Mouse (Mus musculus): ENCODE data around the gene Asgr1. TPM values are rescaled to one million over a fixed set of nuclear protein-coding genes. Genes with fewer than 3 reads are reported as not detected.

Gene Asgr1
- total and polyA plus RNA-seq, 3 experiments: 0.31 TPM; not detected in 2

- peaks cover 0 to 9% of the 10 kb centered on the region in 2 experiments; a peak in 2 of 4 replicates for H3K4me1 ChIP-seq (ENCODE audit: control insufficient read depth in 1 of 2, insufficient read depth in 2 of 2, low read length in 2 of 2)
- no peaks in the 10 kb centered on the region for H3K9me3 ChIP-seq (replicated peaks; ENCODE audit: insufficient read depth, low read length)
- H3K79me2 ChIP-seq (ENCODE audit: control insufficient read depth, insufficient read depth, low read length, poor library complexity): no peaks in the 10 kb centered on the region
- H3K27me3 ChIP-seq (ENCODE audit: control insufficient read depth in 1 of 2, insufficient read depth in 2 of 2, low read length in 2 of 2): no peaks in the 10 kb centered on the region
- peaks cover 0 to 3% of the 10 kb centered on the region in 2 experiments; a peak in 2 of 4 replicates for H3K36me3 ChIP-seq (ENCODE audit: control insufficient read depth in 1 of 2, insufficient read depth in 2 of 2, low read length in 2 of 2)
- H3K27ac ChIP-seq (ENCODE audit: control insufficient read depth, low read depth, low read length): no peak overlapping the region
- H3K9ac ChIP-seq (ENCODE audit: control insufficient read depth, low read depth, low read length, poor library complexity, severe bottlenecking): no peak overlapping the region
- TF ChIP-seq GATA1 (IDR thresholded peaks at IDR 0.05; ENCODE audit: low read depth, low read length): no peak
- no peak for TF ChIP-seq MAFK (IDR thresholded peaks at IDR 0.05; ENCODE audit: borderline replicate concordance, low read depth, low read length)
- H3K4me3 ChIP-seq (ENCODE audit: control insufficient read depth in 1 of 2, insufficient read depth in 1 of 2, low read depth in 2 of 2, low read length in 2 of 2): no peak overlapping the region
- no peak for DNase-seq (ENCODE audit: low read depth, low spot score)
Measured at GRCm38 (mm10) chr11:70031321-70031670, 22.6 kb upstream of the Asgr1 start.

DNA sequence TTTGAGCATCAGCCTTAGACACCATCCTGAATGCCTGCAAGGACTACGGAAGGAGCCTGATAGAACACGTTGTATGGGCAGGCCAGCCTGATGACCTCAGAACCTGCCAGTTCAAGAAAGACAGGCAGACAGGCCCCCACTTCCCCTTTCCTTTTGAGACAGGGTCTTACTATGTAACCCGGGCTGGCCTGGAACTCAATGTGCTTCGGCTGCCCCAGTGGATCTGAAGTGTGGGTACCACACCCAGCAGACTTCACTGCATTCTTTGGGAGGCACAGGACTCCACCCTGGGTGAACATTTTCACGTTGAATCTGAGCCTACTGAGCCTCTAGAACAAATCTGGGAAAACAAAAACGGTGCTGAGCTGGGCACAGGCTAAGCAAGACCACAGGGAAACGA, 15.7 kb upstream of the Asgr1 start:
- Histone ChIP-seq H3K9ac (ENCODE audit: control insufficient read depth, low read depth, low read length, poor library complexity, severe bottlenecking) (no peak overlapping the region), H3K4me3 (ENCODE audit: control insufficient read depth in 1 of 2, insufficient read depth in 1 of 2, low read depth in 2 of 2, low read length in 2 of 2) (no peak overlapping the region), H3K79me2 (ENCODE audit: control insufficient read depth, insufficient read depth, low read length, poor library complexity) (no peaks in the 10 kb centered on the region), H3K36me3 (ENCODE audit: control insufficient read depth in 1 of 2, insufficient read depth in 2 of 2, low read length in 2 of 2) (no peaks in the 10 kb centered on the region), H3K27me3 (ENCODE audit: control insufficient read depth in 1 of 2, insufficient read depth in 2 of 2, low read length in 2 of 2) (no peaks in the 10 kb centered on the region), H3K9me3 (replicated peaks; ENCODE audit: insufficient read depth, low read length) (no peaks in the 10 kb centered on the region), H3K4me1 (ENCODE audit: control insufficient read depth in 1 of 2, insufficient read depth in 2 of 2, low read length in 2 of 2) (no peaks in the 10 kb centered on the region), H3K27ac (ENCODE audit: control insufficient read depth, low read depth, low read length) (no peak overlapping the region)
- TF ChIP-seq MAFK (IDR thresholded peaks at IDR 0.05; ENCODE audit: borderline replicate concordance, low read depth, low read length): no peak
- TF ChIP-seq BHLHE40 (IDR thresholded peaks at IDR 0.05; ENCODE audit: borderline replicate concordance, low read depth, low read length): no peak
- no peak for TF ChIP-seq E2F4 (IDR thresholded peaks at IDR 0.05; ENCODE audit: borderline replicate concordance, low read depth, low read length)
- TF ChIP-seq POLR2AphosphoS2 (IDR thresholded peaks at IDR 0.05; ENCODE audit: low read length): no peak
- no peak for TF ChIP-seq HCFC1 (IDR thresholded peaks at IDR 0.05; ENCODE audit: low read depth, low read length)
- TF ChIP-seq TBP (IDR thresholded peaks at IDR 0.05; ENCODE audit: low read depth, low read length): no peak
- TF ChIP-seq USF2 (IDR thresholded peaks at IDR 0.05; ENCODE audit: borderline replicate concordance in 1 of 2, insufficient read depth in 1 of 2, low read depth in 1 of 2, low read length in 2 of 2): no peak
- no peak for TF ChIP-seq ETS1 (IDR thresholded peaks at IDR 0.05; ENCODE audit: low read depth, low read length)
- no peak for TF ChIP-seq NRF1 (IDR thresholded peaks at IDR 0.05; ENCODE audit: insufficient read depth, low read depth, low read length, poor library complexity, severe bottlenecking)
- TF ChIP-seq USF1 (IDR thresholded peaks at IDR 0.05; ENCODE audit: low read depth, low read length): no peak
- TF ChIP-seq CHD2 (IDR thresholded peaks at IDR 0.05; ENCODE audit: low read length): no peak
- no peak for DNase-seq (ENCODE audit: low read depth, low spot score)

DNA sequence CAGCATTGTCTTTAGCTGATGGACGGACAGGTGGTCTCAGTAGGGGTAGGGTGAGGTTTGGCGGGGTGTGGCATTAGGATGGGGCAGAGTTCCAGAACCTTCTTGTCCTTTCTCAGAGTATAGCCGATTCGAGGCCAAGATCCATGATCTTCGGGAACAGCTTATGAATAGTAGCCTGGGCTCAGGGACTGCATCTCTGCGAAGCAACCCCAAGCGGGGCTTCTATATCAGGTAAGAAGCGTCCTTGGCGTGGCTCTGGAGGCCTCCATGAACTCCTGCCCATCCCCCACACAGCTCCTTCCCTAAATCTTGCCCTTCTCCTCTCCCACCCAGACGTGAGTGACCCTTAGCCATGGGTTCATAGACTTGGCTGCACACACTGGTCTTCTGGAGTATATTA, 14.3 kb upstream of the Asgr1 start:
- H3K36me3 ChIP-seq (ENCODE audit: control insufficient read depth in 1 of 2, insufficient read depth in 2 of 2, low read length in 2 of 2): no peaks in the 10 kb centered on the region
- no peaks in the 10 kb centered on the region for H3K9me3 ChIP-seq (replicated peaks; ENCODE audit: insufficient read depth, low read length)
- no peaks in the 10 kb centered on the region for H3K27me3 ChIP-seq (ENCODE audit: control insufficient read depth in 1 of 2, insufficient read depth in 2 of 2, low read length in 2 of 2)
- no peaks in the 10 kb centered on the region for H3K79me2 ChIP-seq (ENCODE audit: control insufficient read depth, insufficient read depth, low read length, poor library complexity)
- H3K9ac ChIP-seq (ENCODE audit: control insufficient read depth, low read depth, low read length, poor library complexity, severe bottlenecking): no peak overlapping the region
- H3K27ac ChIP-seq (ENCODE audit: control insufficient read depth, low read depth, low read length): no peak overlapping the region
- no peaks in the 10 kb centered on the region for H3K4me1 ChIP-seq (ENCODE audit: control insufficient read depth in 1 of 2, insufficient read depth in 2 of 2, low read length in 2 of 2)
- no peak overlapping the region for H3K4me3 ChIP-seq (ENCODE audit: control insufficient read depth in 1 of 2, insufficient read depth in 1 of 2, low read depth in 2 of 2, low read length in 2 of 2)
- DNase-seq (ENCODE audit: low read depth, low spot score): no peak
- no peak for TF ChIP-seq NRF1 (IDR thresholded peaks at IDR 0.05; ENCODE audit: insufficient read depth, low read depth, low read length, poor library complexity, severe bottlenecking)
- TF ChIP-seq USF2 (IDR thresholded peaks at IDR 0.05; ENCODE audit: borderline replicate concordance in 1 of 2, insufficient read depth in 1 of 2, low read depth in 1 of 2, low read length in 2 of 2): no peak
- TF ChIP-seq ZKSCAN1 (IDR thresholded peaks at IDR 0.05; ENCODE audit: low read depth, low read length): no peak
- no peak for TF ChIP-seq GATA1 (IDR thresholded peaks at IDR 0.05; ENCODE audit: low read depth, low read length)
- no peak for TF ChIP-seq MAX (IDR thresholded peaks at IDR 0.05; ENCODE audit: low read length)
- no peak for TF ChIP-seq NELFE (IDR thresholded peaks at IDR 0.05; ENCODE audit: low read depth, low read length)
- TF ChIP-seq KAT2A (conservative IDR thresholded peaks at IDR 0.05; ENCODE audit: low read depth, low read length): no peak
- no peak for TF ChIP-seq GABPA (IDR thresholded peaks at IDR 0.05; ENCODE audit: low read depth, low read length)
- no peak for TF ChIP-seq CTCF (IDR thresholded peaks at IDR 0.05 in 2 of 3, conservative IDR thresholded peaks at IDR 0.05 in 1 of 3; ENCODE audit: control insufficient read depth in 1 of 3, insufficient read depth in 1 of 3, low read depth in 2 of 3, low read length in 3 of 3, poor library complexity in 1 of 3, severe bottlenecking in 1 of 3)
- TF ChIP-seq MEF2A (IDR thresholded peaks at IDR 0.05; ENCODE audit: extremely low read depth, insufficient replicate concordance, low read depth, low read length, poor library complexity, severe bottlenecking): no peak
- TF ChIP-seq EP300 (IDR thresholded peaks at IDR 0.05; ENCODE audit: low read depth in 1 of 2, low read length in 2 of 2): no peak
- no peak for TF ChIP-seq POLR2AphosphoS5 (IDR thresholded peaks at IDR 0.05; ENCODE audit: borderline replicate concordance, low read depth, low read length)
